Mouse (Mus musculus) cerebellum, adult 9-11 months (tissue): ENCODE data around the gene Filip1l.

Source experiments
- DNase-seq: peaks from one replicate; pipeline ENCODE4 v3.0.0; 2022

Gene Filip1l

DNA sequence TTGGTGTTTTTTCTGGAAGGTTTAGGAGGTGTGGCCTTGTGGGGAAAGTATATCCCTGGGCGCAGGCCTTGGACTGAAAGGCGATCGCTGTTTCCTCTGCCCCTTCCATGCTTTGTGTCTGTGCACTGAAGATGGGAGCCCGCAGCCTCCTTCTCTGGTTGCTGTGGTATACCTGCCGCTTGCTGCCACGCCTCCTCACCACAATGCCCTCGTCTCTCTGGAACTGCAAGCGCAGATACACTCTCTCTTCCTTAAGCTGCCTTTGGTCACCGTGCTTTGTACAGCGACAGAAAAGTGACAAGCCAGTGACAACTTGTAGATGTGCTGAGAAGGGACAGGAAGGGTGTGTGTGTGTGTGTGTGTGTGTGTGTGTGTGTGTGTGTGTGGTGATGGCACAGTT lies 46.7 kb downstream of the Filip1l start:
- DNase-seq = no peak

GRCm38 (mm10) chr16:57401702-57402101 lies 48.8 kb downstream of the Filip1l start:
- no peak for DNase-seq

GRCm38 (mm10) chr16:57402910-57403309 lies 50.0 kb downstream of the Filip1l start:
- DNase-seq = no peak

DNA sequence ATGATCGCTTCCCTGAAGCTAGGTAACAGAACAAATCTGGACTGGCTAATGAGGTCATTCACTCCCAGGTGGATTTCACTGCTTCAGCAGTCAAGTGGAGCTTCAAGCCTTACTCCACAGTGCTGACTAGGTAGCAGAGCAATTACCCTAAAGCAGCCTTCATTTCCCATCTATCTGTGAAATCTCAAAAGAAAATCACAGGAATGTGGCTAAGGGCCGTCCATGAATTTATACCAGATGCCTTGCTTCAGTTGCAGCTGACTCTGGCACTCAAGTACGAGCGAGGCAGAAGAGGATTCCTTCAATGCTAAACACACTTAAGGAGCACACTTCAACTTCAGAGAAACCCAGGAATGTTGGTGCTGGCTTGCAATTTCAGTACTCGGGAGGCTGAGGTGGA lies 50.9 kb downstream of the Filip1l start:
- DNase-seq = no peak

DNA sequence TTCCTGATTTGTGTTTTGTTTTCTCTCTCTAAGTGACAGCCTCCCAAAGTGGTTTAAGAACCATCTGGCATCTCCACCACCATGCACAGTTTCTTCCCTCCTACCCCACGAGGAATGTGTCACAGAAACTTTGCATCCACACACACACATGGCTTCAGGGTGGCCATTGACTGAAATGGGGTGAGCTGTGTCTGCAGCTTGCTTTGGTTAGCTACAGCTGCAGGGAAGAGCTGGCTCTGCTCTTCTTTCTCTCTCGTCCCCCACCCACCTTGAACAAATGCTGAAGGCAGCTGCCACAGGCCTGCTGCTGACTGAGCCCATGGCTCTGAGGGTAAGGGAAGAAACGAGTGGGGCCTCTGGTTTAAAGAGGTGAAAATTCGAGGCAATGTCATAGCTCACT lies 59.9 kb downstream of the Filip1l start:
- DNase-seq = no peak

- no peak for DNase-seq
Observed at GRCm38 (mm10) chr16:57416049-57416448, 63.2 kb downstream of the Filip1l start.

- DNase-seq = no peak
Observed at GRCm38 (mm10) chr16:57417017-57417416, 64.1 kb downstream of the Filip1l start.

- DNase-seq = no peak
Observed at GRCm38 (mm10) chr16:57417955-57418354, 65.1 kb downstream of the Filip1l start.

GRCm38 (mm10) chr16:57419332-57419731 lies 66.4 kb downstream of the Filip1l start:
- DNase-seq = no peak

DNA sequence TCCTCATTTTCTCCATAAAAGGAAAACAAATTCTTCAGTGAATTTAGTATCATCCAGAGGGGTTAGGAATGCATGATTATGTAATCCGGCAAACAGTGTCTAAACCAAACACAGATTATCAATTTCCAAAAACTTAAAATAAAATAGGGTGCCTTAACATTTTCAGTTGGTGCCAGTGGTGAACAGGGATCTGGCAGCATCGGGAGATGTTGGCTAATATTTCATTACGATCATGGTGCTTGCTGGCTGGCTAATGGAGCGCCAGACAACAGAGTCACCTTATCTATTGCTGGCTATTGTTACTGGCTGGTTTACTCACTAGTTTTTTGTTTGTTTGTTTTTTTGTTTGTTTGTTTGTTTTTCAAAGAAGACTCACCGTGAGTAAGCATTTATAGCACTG lies 67.0 kb downstream of the Filip1l start:
- DNase-seq = no peak

DNA sequence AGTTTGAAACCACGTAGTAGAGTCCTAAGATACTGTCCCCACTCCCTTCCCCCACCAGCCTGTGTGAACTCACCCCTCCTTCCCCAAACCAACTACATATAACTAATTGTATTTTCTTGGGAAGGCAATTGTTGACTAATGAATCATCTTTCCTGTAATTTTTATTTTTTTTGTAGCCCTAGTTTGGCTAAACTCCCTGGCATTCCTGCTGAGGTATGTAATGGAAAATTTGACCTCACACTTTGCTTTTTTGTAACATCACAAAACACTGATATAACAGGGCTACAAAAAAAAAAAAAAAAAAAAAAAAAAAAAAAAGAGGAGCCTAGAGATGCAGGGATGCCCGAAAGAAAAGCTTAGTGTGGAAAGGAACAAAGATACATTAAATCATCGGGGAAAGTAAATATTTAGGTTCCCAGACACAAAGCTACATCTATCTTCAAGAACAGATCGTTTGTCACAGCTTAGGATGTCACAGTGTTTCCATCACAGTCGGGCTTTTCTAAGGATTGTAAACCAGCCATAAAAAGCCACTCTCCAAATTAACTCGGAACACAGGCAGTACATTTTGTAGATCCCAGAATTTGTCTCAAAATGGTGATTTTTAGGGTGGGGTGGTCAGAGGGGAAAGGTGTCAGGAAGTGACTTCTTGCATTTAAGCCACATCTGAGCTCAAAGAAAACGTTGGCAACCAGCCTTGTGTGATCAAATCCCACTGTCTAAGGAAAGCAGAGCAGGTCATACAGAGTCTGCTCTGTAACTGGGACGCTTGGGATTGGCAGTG lies 68.1 kb downstream of the Filip1l start:
- no peak for DNase-seq

DNA sequence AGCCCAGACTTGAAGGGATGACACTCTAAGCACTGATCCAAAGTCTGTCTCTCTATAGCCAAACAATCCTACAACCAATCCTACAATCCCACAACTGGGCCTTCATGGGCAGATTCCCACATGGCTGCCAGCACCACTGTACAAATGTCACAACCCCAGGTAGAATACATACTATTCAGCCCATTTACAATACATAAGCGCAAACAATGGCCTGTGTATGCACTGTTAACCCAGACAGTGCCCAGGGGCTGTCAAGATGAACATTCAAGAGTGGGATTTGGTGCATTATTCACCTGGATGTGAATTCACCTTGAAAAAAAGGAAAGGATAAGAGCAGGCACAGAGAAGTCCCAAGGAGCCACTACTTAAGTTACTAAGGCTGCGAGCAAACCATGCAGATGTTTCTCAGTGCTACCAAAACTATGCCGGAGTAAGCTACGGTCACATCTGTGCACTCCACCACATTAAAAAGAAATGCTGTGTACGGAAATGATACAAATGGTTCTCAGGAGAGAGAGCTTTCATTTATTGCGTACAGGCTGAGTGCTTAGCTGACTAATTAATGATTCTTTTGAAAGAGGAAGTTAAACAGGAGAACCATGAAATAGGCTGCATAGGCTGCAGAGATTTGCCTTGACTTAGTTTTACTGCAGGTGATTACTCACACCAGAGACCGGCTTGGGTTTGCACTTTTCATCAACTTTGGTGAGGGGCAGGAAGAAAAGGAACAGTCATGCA lies 69.0 kb downstream of the Filip1l start:
- DNase-seq = no peak

DNA sequence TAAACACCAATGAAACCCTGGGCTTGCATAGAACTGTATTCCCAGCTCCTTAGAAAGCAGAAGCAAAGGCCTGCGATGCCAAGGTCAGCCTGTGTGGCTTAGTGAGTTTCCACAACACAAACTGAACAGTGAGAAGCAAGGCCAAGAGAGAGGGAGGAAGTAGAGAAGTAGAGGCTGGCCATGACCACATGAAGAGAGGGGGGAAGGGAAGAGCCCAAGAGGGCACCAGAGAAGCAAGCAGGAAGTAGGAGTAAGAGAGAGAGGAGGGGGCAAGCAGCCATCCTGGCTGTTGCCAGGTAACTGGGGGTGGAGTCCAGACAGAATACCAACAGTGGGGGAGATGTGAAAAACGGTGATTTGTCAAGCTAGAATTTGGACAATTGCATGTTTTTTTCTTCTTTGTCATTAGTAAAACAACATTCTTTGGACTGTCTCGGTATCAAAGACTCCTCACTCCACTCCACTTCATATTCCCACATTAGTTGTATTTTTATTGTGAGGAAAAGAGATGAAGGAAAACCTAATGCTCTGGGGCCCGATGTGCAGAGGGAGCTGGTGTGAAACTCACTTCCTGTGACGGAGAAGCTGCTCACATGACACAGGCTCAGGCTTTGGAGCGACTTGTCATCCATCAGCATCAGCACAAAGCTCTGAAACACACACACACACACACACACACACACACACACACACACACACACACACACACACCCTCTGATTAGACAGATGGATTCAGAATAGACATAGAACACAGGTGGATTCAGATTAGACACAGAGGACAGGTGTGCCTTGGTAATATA lies 70.3 kb downstream of the Filip1l start:
- DNase-seq = no peak

- DNase-seq = no peak
Observed at GRCm38 (mm10) chr16:57426680-57427079, 73.8 kb downstream of the Filip1l start.

DNA sequence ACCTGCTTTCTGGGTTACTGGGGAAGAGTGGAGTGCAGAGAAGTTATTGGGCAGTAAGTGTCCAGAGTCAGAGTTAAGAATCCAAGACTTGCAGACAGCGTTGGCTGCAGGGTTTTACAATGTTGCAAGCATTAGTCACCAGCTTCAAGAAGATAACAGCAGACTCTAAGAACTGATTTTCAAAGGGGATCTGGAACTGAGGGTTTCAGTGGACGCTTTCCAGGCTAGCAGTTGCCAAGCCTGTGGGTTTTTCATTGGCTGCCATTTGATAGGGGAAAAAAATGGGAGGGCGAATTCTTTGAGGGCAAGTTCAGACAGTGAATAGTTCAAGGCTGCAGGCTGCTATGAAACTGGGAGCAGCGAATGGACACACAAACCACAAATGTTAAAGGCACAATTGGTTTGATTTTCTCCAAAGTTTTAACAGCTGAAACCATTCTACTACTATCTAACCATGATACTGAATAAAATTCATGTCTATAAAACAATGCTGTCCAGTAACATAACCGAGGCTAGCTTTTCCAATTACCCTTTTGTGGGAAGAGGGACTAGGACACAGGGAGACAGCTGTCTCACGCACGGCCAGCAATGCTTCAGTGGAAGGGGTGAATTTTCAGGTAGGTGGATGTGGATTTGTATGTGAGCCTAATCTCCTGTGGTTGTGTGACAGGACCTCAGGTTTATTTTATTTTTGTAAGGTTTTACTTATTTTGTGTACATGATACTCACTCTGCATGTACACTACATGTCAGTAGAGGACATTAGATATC lies 74.8 kb downstream of the Filip1l start:
- DNase-seq = no peak

DNA sequence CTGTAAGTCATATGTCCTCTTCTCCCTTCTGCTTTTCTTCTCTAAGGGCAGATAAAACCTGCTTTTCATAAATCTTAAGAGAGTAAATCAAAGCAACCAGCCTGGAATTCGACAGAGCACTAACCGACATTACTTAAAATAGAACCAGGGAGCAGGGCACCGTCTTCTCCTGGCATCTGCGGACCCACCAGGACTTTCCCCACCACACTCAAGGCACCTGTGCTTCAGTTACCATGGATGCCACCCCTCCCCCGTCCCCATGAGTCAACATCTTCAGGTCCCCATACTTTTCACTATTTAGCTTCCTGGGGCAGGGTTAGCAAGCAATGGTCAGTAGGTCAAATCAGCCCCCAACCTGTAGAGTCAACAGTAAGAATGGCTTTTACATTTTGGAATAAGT lies 76.1 kb downstream of the Filip1l start:
- DNase-seq = no peak

DNA sequence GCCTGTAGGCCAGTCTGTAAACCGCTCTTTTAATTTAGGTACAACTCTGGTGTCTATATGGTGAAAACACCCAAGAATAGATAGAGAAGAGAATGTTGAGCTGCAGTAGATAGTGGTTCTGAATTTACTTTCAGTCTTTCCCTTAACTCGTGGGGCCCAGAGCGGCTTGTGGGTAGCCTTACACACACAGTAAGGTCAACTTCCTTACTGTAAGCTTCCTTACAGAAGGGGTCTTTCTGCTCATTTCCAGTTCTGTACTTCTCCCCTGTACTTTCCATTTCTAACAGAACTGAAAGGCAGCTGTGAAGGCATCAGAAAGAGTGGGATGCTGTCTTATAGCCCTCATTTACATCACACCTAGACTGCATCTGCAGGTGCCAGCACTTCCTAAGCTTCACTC lies 78.4 kb downstream of the Filip1l start:
- no peak for DNase-seq

GRCm38 (mm10) chr16:57433173-57433572 lies 80.3 kb downstream of the Filip1l start:
- DNase-seq = no peak

DNA sequence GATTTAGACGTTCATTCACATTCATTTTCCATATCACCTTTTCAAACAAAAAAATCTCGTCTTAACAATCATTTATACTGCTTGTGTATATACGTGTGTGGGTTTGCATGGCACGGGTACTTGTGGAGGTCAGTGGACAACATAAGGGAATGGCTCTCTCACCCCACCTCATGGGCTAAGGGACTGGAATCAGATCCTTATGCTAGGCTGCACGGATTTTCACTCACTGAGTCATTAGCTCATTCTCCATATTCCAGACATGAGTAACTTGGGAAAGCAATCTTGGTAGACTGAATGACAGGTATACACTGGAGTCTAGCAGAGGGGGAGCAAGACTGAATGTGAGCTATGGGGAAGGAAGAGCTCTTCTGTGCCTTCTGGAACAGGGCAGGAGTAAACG lies 80.8 kb downstream of the Filip1l start:
- no peak for DNase-seq

GRCm38 (mm10) chr16:57434640-57435039 lies 81.7 kb downstream of the Filip1l start:
- DNase-seq = no peak

DNA sequence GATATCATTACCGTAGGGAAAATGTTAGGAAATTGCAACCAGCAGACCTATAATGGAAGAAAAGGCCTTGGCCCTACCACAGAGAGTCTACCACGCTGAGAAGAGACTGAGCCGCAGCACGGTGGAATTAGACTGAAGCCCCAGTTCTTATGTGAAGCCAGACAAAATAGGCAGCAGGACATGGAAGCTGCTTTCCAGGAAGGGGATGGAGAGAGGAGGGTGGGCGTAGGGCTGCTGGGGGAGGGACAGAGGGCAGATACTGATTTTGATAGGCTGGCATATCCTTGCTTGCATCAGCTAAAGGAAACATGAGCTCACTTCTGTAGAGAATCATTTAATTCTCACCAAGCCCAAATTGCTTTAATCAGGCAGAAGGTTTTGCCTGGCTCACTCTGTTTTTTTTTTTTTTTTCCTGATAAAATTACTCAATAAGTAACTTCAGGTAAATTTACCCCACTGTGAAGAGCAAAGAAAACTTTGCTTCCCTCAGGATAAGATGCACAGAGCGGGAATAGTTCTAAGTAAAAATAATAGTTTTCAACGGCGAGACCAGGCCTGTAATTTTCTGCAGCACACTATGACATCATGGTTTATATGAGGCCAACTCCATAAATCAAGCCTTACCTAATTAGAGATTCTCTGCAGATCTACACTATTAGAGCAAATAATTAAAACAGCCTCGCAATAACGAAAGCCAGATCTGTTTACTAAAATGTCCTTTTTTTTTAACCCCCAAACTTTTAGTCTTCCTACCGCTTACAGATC lies 84.8 kb downstream of the Filip1l start:
- DNase-seq = no peak

GRCm38 (mm10) chr16:57438288-57438685 lies 85.4 kb downstream of the Filip1l start:
- no peak for DNase-seq
